Mouse (Mus musculus) gastrocnemius, postnatal 36 days (tissue): ENCODE data around the gene Snrnp35. TPM values are rescaled to one million over a fixed set of nuclear protein-coding genes. Genes with fewer than 3 reads are reported as not detected.

Source experiments
- DNase-seq, 2 experiments: peaks; one replicate each; pipeline ENCODE4 v3.0.0; 2022
- intact Hi-C: fragments of 180-260 bp; cut with DNase I; formaldehyde crosslinking; loops from one replicate; pipeline ENCODE4 v1.15.1; 2025
- total RNA-seq, 2 experiments: library from RNA; stranded (reverse); gene quantifications; 2 replicates each; pipeline ENCODE4 v1.2.3; 2021

Gene Snrnp35
- total RNA-seq, 2 experiments from 2014 or later = 20.5 to 26.1 TPM

GRCm38 (mm10) chr5:124531583-124531930 is 48.6 kb downstream of the Snrnp35 start:
- intact Hi-C loops = loop anchor here (5.0 kb wide), 1 partner anchor 34 kb away; no protein-coding TSS in a partner anchor
- no peak for DNase-seq

- no peak for DNase-seq
- intact Hi-C loops = loop anchor here (5.0 kb wide), 1 partner anchor 35 kb away; no protein-coding TSS in a partner anchor
These were observed 49.5 kb downstream of the Snrnp35 start for GRCm38 (mm10) chr5:124532451-124532850.

- no peak for DNase-seq
- intact Hi-C loops = no loop called here
These were observed 52.1 kb downstream of the Snrnp35 start for GRCm38 (mm10) chr5:124535016-124535415.

- peak; percentile 35 to 47 for DNase-seq
- intact Hi-C loops = loop anchor here (2.0 kb wide), 1 partner anchor 54 kb away; the partner anchor contains the start of gene Snrnp35
These were observed 53.8 kb downstream of the Snrnp35 start for GRCm38 (mm10) chr5:124536776-124537175.

- intact Hi-C loops = loop anchor here (2.0 kb wide), 1 partner anchor 106 kb away; no protein-coding TSS in a partner anchor
These were observed 56.2 kb downstream of the Snrnp35 start for GRCm38 (mm10) chr5:124538813-124539792.

GRCm38 (mm10) chr5:124539905-124540304 is 57.0 kb downstream of the Snrnp35 start:
- DNase-seq = no peak
- intact Hi-C loops = loop anchor here (2.0 to 5.0 kb wide), 2 partner anchors 107 to 188 kb away; no protein-coding TSS in a partner anchor

More at GRCm38 (mm10) chr5:124538813-124539792, 56.2 kb downstream of the Snrnp35 start:
- peak in 1 of 2 experiments; percentile 43 for DNase-seq

GRCm38 (mm10) chr5:124540383-124540786 is 57.5 kb downstream of the Snrnp35 start, which contains the start of gene Tmed2:
Tmed2 (plus strand) TSS chr5:124540695.
- intact Hi-C loops = loop anchor here (5.0 kb wide), 1 partner anchor 188 kb away; no protein-coding TSS in a partner anchor
- DNase-seq = peak; percentile 90 to 93

Other genes starting within 250 kb of the Snrnp35 start
- 10 to 100 TPM; 18.0 to 19.3 TPM for gene Pitpnm2, start 233.4 kb upstream of the Snrnp35 start, total RNA-seq
- gene Mphosph9, start 155.2 kb upstream of the Snrnp35 start, total RNA-seq = 1 to 10 TPM; 1.9 to 2.7 TPM
- 1 to 10 TPM; 6.0 to 6.4 TPM for gene 2810006K23Rik, start 155.0 kb upstream of the Snrnp35 start, total RNA-seq
- gene Cdk2ap1, start 120.1 kb upstream of the Snrnp35 start, total RNA-seq = 100 to 1,000 TPM; 121 to 128 TPM
- gene Sbno1, start 57.1 kb upstream of the Snrnp35 start, total RNA-seq = 10 to 100 TPM; 35.4 to 40.5 TPM
- 100 to 1,000 TPM; 182 to 256 TPM for gene Kmt5a, start 43.2 kb upstream of the Snrnp35 start, total RNA-seq
- gene Rilpl2, start 4.8 kb upstream of the Snrnp35 start, total RNA-seq = 1 to 10 TPM; 3.6 to 4.9 TPM
- gene Rilpl1, start 48.3 kb downstream of the Snrnp35 start, total RNA-seq = 100 to 1,000 TPM; 197 to 200 TPM
- gene Tmed2, start 57.6 kb downstream of the Snrnp35 start, total RNA-seq = 100 to 1,000 TPM; 133 to 145 TPM
- 1 to 10 TPM; 3.1 to 3.6 TPM for gene Ddx55, start 69.7 kb downstream of the Snrnp35 start, total RNA-seq
- gene Eif2b1, start 96.0 kb downstream of the Snrnp35 start, total RNA-seq = 10 to 100 TPM; 40.2 to 44.4 TPM
- gene Gtf2h3, start 96.0 kb downstream of the Snrnp35 start, total RNA-seq = 10 to 100 TPM; 12.5 to 13.5 TPM
- gene Atp6v0a2, start 145.4 kb downstream of the Snrnp35 start, total RNA-seq = 10 to 100 TPM; 28.4 to 30.6 TPM
- under 1 TPM in 1 of 2 experiments, not detected in 1; 0.02 TPM for gene Dnah10, start 242.0 kb downstream of the Snrnp35 start, total RNA-seq